Mouse (Mus musculus) neutrophil, adult 5-6 weeks (primary cell): ENCODE data around the gene Tbc1d8. TPM values are rescaled to one million over a fixed set of nuclear protein-coding genes. Genes with fewer than 3 reads are reported as not detected.
A peak's percentile ranks its signal among the peaks of the same experiment; 100 is the strongest.

ENCODE experiments used
- ATAC-seq: fragments of 151-379, 151-347 bp; 2 replicates; pipeline ENCODE4 v1.8.0; 2017; ENCODE audit warnings: mild to moderate bottlenecking, moderate TSS enrichment; ENCODE audit not compliant: insufficient number of reproducible peaks, poor library complexity, low FRiP score, severe bottlenecking; ENCODE audit errors: extremely low read depth
- total RNA-seq: library from RNA; stranded (forward); fragments of 200-1000 nt; gene quantifications from 2 replicates; pipeline ENCODE4 v1.2.3, GENCODE M21; 2017

The Tbc1d8 gene
- total RNA-seq = 13.3 and 14.6 TPM in 2 replicates

DNA sequence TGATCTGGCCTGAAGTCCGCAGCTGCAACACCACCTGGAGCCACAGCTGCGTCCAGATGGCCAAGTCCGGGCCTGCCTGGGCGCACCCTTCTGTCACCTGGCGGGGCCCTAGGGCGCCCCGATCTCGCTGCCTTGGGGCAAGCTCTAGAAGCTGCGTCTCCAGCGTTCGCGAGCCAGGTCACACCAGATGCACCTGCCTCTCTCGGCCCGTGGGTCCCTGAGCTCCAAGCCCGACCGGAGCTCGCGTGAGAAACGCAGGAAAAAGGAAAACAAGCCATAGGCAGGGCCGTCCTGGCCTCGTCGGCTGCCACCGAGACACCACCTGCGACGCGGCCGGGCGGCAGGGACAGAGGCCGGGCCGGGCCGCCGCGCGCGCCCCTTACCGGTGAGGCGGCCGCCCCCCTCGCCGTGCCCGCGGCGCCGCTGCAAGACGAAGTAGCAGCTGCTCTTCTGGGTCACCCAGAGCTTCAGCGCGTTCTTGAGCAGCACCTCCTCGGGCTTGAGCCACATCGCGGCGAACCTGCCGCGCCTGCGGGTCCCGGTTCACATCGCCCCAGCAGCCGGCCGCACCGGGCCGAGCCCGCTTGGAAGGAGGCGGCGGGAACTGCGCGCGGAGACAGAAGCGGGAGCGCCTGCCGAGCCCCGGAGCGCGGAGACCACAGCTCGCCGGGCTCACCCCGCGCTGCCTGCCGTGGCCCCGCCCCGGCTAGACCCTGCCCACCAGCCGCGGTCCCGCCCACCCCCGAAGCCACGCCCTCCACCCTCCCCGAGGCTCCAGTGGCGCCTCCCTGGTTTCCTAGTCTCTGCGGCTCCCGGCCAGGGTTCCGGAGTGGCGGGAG, at the start of gene Tbc1d8:
Gene Tbc1d8, minus strand, starts transcription at position 699 of the 839 bp plus-strand sequence.
- peak; percentile 58 for ATAC-seq

DNA sequence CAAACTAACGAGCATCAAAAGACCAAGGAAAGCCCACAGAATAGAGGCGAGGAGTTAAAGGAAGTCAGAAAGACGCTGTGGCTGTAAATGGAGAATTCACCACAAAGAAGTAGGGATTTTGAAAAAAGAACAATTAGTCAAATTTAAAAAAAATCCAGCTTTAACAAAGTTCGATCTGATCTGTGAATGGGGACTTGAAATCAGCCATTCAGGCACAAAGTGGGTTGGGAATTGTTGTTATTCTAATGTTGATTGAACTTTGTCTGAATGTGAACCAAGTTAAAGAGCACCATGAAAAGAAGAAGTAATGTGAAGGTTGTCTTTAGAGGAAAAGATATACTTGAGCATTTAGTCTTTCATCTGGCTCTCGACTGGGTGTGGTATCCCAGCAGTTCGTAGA, 49.8 kb upstream of the Tbc1d8 start:
- no peak for ATAC-seq

DNA sequence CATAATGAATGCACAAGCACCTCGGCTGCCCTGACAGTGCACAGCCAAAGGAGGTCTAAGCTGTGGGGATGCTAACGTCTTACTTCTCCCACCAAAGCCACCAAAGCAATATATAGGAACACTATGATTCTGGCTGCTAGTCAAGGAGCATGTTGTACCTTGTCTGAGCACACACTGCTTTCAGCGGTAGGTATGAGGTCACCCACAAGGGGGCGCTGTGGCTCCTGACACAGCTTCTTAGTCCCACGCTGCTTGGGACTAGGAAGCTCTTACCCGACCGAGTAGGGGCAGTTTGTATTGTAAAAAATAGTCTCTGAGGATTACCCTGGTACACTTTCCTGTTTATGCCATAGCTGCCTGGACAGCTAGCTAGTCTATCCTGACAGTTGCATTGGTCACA, 48.9 kb upstream of the Tbc1d8 start:
- ATAC-seq = peak; percentile 59; the same call in 1 of the 2 replicates

DNA sequence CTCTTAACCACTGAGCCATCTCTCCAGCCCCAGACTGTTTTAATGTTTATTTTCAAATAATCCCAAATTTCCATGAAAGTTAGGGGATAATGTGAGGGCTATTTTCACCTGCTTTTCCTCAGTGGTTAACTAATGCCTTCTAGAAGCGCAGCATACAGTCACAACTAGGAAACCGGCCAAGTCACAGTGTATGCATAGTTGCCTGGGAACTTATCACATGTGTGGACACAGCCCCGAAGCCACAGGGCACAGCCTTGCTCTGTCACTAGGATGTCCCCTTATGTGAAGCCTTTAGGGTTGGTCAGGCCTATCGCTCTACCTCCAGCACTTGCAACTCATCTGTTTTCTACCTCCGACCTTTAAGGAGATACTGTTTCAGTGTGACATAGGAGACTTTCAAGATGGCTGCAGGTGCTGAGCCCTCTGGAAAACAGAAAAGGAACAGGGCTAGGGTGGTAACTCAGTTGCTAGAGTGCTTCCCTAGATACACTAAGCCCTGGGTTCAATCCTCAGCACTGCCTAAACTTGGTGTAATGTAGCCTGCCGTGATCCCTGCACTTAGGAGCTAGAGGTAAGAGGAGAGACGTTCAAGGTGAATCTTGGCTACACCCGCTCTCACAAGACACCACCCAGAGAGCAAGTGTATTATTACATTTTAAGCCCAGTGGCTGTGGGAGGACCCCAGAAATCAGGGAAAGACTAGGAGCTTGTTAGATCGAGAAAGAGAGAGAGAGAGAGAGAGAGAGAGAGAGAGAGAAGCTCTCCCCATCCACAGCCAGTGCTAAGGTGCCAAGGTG, 48.0 kb upstream of the Tbc1d8 start:
- ATAC-seq = no peak

DNA sequence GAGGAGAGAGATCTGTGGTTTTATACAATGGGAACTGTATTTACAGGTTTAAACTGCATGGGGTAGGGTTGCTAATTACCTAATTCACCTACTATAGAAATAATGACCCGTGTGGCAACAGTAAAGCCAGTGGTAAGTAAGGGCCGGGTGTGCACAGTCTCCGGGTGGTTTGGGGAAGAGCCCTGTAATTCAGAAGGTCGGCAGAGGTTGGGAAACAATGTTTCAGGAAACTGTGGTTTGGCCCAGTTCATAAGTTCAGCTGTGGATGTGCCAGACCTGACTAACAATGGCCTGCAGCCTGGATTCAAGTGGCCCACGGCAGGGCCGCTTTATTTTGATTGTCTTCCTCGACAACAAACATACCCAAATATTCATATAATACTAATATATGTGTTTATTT, 47.2 kb upstream of the Tbc1d8 start:
- peak; percentile 65 for ATAC-seq

DNA sequence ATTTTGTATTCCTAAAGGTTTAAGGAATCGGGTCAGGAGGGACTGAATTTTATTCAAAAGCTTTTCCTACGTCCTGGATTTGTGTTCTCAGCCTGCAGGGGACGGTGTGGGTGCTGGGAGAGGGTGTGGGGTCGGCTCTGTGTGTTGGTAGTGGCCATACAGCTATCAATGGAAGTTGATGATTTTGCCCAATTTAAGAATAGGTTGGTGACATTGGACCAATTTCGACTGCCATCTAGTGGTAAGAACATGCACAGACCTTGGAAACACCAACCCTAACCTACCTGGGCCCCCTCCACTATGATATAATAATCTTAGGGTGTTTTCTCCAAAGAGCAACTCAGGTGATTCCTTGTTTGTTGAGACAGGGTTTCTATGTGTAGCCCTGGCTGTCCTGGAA, 44.0 kb upstream of the Tbc1d8 start:
- ATAC-seq = peak; percentile 53

DNA sequence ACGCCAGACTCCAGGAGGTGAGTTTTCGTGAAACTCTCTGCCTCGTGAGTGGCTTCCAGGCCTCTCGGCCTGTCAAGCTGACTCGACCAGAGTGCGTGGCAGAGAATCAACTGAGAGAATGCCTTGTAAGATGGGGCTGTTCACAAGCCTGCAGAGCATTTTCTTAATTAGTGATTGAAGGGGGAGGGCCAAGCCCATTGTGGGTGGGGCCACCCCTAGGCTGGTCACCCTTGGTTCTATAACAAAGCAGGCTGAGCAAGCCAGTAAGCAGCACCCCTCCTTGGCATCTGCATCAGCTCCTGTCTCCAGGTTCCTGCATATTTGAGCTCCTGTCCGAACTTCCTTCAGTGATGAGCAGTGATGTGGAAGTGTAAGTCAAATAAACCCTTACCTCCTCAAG, 42.8 kb upstream of the Tbc1d8 start:
- no peak for ATAC-seq

DNA sequence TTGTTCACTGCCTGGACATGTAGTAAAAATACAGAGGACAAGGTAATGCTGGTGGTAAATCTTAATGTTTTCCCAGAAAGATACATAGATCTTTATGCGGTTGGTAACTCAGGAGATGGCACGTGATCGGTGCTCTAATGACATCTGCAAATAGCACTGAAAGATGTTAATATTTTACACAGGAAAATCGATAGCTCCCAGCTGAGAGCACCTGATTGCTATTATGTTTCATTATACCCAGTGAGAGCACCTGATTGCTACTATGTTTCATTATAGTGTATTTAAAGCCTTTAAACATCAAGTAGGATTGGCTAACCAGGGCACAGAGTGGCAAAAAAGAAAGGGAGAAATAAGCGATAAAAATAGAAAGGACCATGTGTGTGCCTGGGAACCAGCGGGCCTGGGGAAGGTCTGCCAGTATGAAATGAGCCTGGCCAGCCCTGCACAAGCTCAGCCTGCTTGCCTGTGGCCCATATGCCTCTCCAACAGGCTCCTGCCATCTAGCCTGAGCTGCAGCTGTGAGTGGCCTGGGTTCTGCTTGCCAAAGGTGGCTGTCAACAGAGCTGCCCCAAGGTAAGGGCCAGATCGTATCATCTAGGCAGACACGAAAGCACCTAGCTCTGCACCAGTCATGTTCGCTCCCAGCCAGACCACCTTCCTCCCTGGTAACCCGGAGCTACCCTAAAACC, 36.9 kb upstream of the Tbc1d8 start:
- no peak for ATAC-seq

DNA sequence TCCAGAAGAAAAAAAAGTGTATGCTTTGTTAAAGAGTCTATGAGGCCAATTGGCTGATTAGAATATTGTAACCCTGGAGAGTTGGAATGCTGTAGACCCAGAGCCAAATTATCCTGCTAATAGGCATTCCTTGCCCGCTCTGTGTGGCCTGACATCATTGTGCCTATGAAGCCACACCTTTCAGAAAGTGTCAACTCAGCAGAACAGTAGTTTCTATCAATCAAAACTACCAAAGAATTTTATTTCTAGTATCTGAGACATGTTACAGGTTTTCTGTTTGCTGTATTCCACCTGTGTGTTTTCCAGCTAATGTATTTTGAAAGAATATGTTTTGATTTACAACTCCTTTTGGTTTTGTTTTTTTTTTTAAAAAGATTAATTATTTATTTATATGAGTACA, 33.6 kb upstream of the Tbc1d8 start:
- no peak for ATAC-seq

DNA sequence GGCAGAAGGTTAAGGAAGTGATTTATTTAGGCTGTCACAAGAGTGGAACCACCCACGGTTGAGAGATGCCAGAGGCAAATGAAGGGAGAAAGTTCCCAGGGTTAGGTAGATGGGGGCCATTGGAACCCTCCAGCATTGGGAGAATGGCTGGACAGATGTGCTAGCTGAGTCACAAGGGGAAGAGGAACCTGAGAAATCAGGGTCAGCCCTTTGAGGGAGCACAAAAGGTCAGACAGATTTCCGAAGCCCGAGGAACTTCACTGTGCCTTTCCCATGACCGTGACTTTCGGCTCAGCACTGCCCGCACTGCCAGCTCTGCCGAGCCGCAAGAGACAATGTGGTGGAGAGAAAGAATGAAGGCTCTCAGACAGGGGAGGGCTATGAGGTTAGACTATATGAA, 33.2 kb upstream of the Tbc1d8 start:
- ATAC-seq = no peak

DNA sequence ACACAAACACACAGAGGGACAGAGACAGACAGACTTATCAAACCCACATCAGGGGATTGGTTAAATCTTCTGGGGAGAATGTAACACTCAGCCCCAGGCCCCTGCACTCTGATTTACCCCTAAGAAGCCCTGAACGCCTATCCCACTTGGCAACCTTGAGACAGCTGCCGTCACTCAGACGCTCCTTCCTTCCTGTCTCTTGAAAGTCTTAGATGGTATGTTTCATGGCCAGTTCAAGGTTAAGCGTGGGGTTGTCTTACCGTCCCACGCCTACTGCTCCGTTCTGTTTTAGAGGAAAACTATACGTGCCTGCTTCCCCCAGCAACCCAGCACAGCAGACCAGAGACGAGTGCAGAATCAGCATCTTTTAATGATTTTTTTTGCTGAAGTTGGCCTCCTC, 27.0 kb upstream of the Tbc1d8 start:
- ATAC-seq = no peak

DNA sequence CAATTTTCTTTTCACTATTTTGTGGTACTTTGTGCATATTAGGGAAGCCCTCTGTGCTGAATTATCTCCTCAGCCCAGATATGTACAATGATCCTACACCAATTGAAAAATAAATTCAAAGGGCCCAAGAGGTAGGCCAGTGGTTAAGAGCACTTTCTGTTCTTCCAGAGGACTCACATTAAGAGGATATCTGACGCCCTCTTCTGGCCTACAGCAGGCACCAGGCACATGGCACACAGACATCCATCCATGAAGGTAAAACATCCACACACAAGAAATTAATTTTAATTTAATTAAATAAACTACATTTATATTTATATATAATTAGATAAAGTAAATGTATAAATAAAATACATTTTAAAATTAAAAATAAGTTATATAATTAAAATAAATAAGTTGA, 25.7 kb upstream of the Tbc1d8 start:
- 0 out of 2 replicates have a peak, but pooled peaks have one; percentile 31 for ATAC-seq

DNA sequence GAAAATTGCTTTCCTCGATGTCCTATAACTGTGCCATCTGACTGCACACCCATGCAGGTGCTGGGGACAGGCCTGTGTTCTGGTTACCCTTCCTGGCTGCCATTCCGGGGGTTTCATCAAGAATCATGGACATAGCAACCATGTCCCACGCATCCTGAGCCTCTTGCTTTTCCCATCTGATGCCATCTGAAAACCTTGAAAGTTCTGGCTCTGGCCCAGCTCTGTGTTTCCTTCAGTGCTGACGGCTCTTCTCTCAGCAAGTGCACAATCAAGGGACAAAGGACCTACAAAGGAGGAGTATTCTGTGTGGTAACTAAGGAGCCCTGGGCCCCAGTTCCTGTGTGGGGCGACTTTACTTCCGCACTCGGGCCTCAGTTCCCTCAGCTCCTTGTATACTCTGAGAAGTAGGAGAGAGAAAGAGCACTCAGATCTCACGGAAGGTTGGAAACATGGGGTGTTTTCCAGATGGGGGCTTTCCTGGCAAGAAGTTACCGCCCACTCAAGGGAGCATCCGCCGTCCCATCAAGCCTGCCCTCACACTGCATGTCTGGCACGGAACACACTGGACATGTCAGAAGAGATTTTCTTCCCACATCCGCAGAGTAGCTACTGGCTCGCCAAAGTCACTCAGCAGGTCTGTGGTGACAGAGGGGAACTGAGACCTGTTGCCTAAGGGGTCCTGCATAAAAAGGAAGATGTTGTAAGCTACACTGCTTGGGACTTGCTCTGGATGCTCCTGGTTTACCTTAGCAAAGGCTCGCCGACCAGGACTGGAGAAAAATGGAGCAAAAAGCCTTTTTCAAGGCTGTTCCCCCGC, 24.5 kb upstream of the Tbc1d8 start:
- peak; percentile 42 for ATAC-seq

DNA sequence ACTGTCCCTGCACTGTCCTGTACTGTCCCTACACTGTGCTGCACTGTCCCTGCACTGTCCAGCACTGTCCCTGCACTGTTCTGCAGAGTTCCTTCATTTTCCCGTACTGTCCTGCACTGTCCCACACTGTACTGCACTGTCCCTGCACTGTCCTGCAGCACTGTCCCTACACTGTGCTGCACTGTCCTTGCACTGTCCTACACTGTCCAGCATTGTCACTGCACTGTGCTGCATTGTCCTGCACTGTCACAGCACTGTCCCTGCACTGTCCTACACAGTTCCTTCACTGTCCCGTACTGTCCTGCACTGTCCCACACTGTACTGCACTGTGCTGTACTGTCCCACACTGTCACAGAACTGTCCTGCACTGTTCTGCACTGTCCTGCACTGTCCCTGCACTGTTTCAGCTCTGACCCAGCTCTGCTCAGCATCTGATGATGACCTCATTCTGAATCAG, 21.0 kb upstream of the Tbc1d8 start:
- ATAC-seq = no peak

DNA sequence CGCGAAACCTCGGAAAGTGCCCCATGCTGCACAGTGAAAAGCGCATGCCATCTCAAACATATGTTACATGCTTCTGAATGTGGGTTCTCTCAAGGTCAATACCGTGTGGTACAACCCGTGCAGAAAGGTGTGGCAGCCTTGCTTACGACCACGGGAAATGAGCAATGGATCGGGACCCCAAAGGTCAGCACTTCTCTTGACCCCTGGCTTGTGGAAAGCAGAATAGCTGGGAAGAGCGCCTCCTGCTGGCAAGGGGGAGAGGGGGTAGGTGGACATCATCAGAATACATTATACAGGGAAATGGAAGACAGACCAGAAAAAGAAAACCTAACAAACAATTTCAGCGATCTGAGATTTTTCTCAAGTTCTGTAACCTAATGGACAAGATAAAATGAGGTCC, 19.2 kb upstream of the Tbc1d8 start:
- no peak for ATAC-seq

DNA sequence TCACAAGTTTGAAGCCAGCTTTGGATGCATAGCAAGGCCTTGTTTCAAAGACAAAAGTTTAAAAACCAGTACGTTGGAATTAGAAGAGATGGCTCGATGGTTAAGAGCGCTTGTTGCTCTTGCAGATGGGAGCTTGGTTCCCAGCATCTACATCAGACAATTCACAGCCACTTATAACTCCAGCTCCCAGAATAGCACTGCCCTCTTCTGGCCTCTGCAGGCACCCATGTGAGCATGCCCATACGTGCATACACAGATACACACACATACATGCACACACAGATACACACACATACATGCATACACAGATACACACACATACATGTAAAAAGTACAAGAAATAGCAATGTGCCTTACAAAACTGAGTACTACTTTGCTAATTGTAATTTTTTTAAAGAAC, 18.4 kb upstream of the Tbc1d8 start:
- ATAC-seq = no peak

DNA sequence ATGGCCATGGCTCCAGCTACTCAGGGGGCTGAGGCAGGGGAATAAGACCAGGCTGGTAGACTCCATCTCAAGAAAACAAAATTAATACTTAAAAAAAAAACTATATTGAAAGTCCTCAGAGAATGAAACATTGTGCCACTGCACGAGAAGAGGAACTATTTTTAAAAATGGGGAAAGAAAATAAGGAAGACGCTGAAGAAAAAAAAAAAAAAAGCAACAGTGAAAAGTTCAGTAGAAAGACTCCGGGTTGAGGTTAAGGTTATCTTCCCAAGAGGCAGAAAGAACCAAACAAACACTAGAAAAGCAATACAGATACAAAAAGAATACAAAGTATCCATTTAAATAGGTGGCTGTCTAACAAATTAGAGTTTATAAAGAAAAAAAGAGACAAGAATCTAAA, 15.1 kb upstream of the Tbc1d8 start:
- ATAC-seq = no peak

DNA sequence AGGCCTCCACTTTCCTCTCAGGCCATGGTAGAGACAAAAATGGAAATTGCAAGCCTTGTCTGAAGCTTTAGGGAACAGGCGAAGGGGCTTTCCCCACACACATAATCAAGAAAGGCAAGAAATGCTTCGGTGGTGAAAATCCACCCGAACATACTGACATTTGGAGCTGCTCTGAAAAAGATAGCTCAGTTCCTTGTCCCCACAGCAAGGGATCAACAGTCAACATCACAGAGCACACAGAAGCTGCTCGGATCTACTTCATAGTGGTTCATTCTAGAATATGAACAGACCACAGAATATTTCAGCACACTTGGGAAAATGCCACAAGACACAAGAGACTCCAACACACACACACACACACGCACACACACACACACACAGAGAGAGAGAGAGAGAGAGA, 14.6 kb upstream of the Tbc1d8 start:
- 0 out of 2 replicates have a peak, but pooled peaks have one; percentile 1 for ATAC-seq

DNA sequence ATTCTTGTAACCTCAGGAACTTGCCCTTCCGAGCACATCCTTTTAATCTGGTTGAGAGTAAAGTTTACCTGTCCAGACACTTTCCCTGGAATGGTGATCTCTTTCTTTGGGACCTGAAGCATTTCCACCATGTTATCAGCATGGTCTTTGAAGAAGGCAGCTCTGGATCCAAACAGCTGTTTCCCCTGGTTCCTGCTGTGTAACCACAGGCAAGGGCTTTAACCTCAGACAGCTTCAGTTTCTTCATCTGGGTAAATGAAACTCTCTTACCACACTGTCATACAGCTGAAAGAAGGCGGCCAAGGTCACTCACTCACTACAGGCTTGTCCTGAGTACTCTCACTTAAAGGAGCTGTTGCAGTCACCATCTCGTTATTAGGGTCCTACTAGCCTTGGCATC, 8.8 kb upstream of the Tbc1d8 start:
- ATAC-seq = no peak
